Mouse (Mus musculus) myocyte (in vitro differentiated cells): Measurements from ENCODE around the gene Supt3. TPM values are rescaled to one million over a fixed set of nuclear protein-coding genes. Genes with fewer than 3 reads are reported as not detected.

ENCODE experiments used
- H3K27me3 ChIP-seq: one replicate; pipeline ENCODE4 v1.6.1; 2011; ENCODE audit not compliant: control insufficient read depth, insufficient read depth, insufficient read length
- H3K36me3 ChIP-seq: one replicate; pipeline ENCODE4 v1.6.1; 2011; ENCODE audit not compliant: control insufficient read depth, insufficient read depth
- H3K4me2 ChIP-seq: one replicate; pipeline ENCODE4 v1.6.1; 2011; ENCODE audit warnings: low read depth, control low read depth
- H3K4me3 ChIP-seq: one replicate; pipeline ENCODE4 v1.5.1; 2011; ENCODE audit warnings: mild to moderate bottlenecking, control low read depth, moderate library complexity
- H3K79me2 ChIP-seq: one replicate; pipeline ENCODE4 v1.6.1; 2011; ENCODE audit not compliant: control insufficient read depth, insufficient read depth
- H3ac ChIP-seq: one replicate; pipeline ENCODE4 v1.6.1; 2011; ENCODE audit not compliant: control insufficient read depth, insufficient read length
- CEBPB ChIP-seq: IDR thresholded peaks from 2 replicates; pipeline ENCODE4 v1.6.1; 2011; ENCODE audit warnings: mild to moderate bottlenecking, moderate library complexity; ENCODE audit not compliant: poor library complexity, insufficient read depth, severe bottlenecking
- E2F4 ChIP-seq: IDR thresholded peaks from one replicate; pipeline ENCODE4 v1.6.1; 2011; ENCODE audit warnings: mild to moderate bottlenecking, control low read depth, moderate library complexity; ENCODE audit not compliant: insufficient read depth
- MAX ChIP-seq: IDR thresholded peaks from one replicate; pipeline ENCODE4 v1.6.1; 2011; ENCODE audit warnings: low read depth, mild to moderate bottlenecking, control low read depth
- MYOD1 ChIP-seq, 3 experiments: IDR thresholded peaks; one replicate each; pipeline ENCODE4 v1.6.1; 2011; ENCODE audit warnings: control low read depth in 2 of 3, low read depth in 2 of 3, mild to moderate bottlenecking in 2 of 3, moderate library complexity in 1 of 3; ENCODE audit not compliant: insufficient read length in 2 of 3, control insufficient read depth in 1 of 3
- MYOG ChIP-seq, 3 experiments: IDR thresholded peaks; one replicate each; pipeline ENCODE4 v1.6.1; 2011; ENCODE audit warnings: control low read depth in 2 of 3, low read depth in 2 of 3, mild to moderate bottlenecking in 2 of 3; ENCODE audit not compliant: insufficient read length in 2 of 3, control insufficient read depth in 1 of 3, insufficient read depth in 1 of 3
- POLR2A ChIP-seq: IDR thresholded peaks from one replicate; pipeline ENCODE4 v1.6.1; 2011; ENCODE audit warnings: low read depth, mild to moderate bottlenecking, control low read depth, moderate library complexity; ENCODE audit not compliant: insufficient read length
- POLR2AphosphoS2 ChIP-seq: IDR thresholded peaks from one replicate; pipeline ENCODE4 v1.6.1; 2011; ENCODE audit warnings: low read depth, control low read depth; ENCODE audit not compliant: insufficient read length
- REST ChIP-seq: IDR thresholded peaks from one replicate; pipeline ENCODE4 v1.6.1; 2011; ENCODE audit warnings: mild to moderate bottlenecking, control low read depth, moderate library complexity; ENCODE audit not compliant: insufficient read depth, insufficient read length
- SRF ChIP-seq: IDR thresholded peaks from one replicate; pipeline ENCODE4 v1.6.1; 2011; ENCODE audit warnings: low read depth; ENCODE audit not compliant: control insufficient read depth, insufficient read length
- TCF12 ChIP-seq: IDR thresholded peaks from one replicate; pipeline ENCODE4 v1.6.1; 2011; ENCODE audit warnings: mild to moderate bottlenecking, control low read depth; ENCODE audit not compliant: poor library complexity, insufficient read depth, severe bottlenecking
- TCF3 ChIP-seq: IDR thresholded peaks from one replicate; pipeline ENCODE4 v1.6.1; 2011; ENCODE audit warnings: low read depth, control low read depth; ENCODE audit not compliant: insufficient read length
- USF1 ChIP-seq: IDR thresholded peaks from one replicate; pipeline ENCODE4 v1.6.1; 2011; ENCODE audit warnings: low read depth, mild to moderate bottlenecking, control low read depth, moderate library complexity
- polyA plus RNA-seq: library from polyadenylated mRNA; unstranded; fragments of >200 nt; fragmentation: generic; extraction: Trizol; gene quantifications from one replicate; pipeline ENCODE4 v1.2.1, GENCODE M21; 2012; ENCODE audit warnings: missing spikeins

The Supt3 gene
- polyA plus RNA-seq = 30.9 TPM

GRCm38 (mm10) chr17:44776738-44777270, at the start of gene Supt3:
TSS of gene Supt3 (plus strand) at chr17:44777152.
- H3K4me2 ChIP-seq = peak within 1 kb of the TSS; percentile 93
- no peaks in the 10 kb centered on the region for H3K27me3 ChIP-seq
- TF ChIP-seq TCF12 (no peak), MAX (peak; percentile 18), TCF3 (no peak), POLR2AphosphoS2 (peak; percentile 75), CEBPB (no peak), POLR2A (peak; percentile 71), E2F4 (peak; percentile 69), REST (no peak), SRF (no peak), MYOG (IDR thresholded peaks at IDR 0.05; ENCODE audit: control insufficient read depth in 1 of 3, insufficient read depth in 1 of 3, insufficient read length in 2 of 3, low read depth in 2 of 3) (no peak), USF1 (peak; percentile 61), MYOD1 (IDR thresholded peaks at IDR 0.05; ENCODE audit: control insufficient read depth in 1 of 3, insufficient read length in 2 of 3, low read depth in 2 of 3) (no peak)
- no peaks in the 10 kb centered on the region for H3K36me3 ChIP-seq
- H3K79me2 ChIP-seq = no peaks in the 10 kb centered on the region
- H3K4me3 ChIP-seq = peak within 1 kb of the TSS; percentile 49
- H3ac ChIP-seq = peak within 1 kb of the TSS; percentile 63

DNA sequence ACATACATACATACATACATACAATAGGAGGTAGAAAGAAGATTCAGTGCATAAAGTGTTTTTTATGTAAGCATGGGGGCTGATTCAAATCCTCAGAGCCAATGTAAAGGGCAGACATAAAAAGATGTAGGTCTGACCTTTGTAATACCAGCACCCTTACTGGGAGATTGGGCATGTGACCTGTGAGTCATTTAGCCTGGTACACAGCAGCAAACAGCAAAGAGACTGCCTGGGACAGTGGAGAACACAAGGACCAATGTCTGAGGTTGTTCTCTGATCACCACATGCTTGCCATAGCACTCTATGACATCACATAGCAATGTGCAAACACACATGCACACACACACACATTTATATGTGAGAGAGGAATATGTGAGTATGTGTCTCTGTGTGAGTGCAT, 49.3 kb upstream of the Supt3 start:
- H3K27me3 ChIP-seq = no peaks in the 10 kb centered on the region

DNA sequence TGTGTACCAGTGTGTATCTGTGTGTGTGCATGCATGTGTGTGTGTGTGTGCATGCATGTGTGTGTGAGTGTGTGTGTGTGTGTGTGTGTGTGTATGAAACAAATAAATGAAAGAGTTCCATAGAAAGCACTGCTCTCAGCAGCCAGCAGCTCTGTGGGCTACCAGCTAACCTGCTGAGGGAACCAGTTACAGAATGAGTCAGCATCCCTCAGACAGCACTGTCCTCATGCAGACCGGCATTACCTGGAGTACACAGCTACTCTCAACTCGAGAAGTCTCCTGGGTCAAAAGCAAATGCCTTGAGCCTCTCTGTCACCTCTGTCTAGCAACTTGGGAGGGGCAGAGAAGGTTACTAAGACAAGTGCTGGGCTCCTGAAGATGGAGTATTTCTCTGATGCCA, 48.5 kb upstream of the Supt3 start:
- H3ac ChIP-seq = no peak overlapping the region
- H3K4me2 ChIP-seq = no peak overlapping the region
- TF ChIP-seq POLR2A (no peak), POLR2AphosphoS2 (no peak)
- H3K4me3 ChIP-seq = no peak overlapping the region
- peaks cover 18% of the 10 kb centered on the region for H3K36me3 ChIP-seq
- H3K27me3 ChIP-seq = no peaks in the 10 kb centered on the region
- peaks cover 82% of the 10 kb centered on the region for H3K79me2 ChIP-seq

More for the DNA sequence above, 49.3 kb upstream of the Supt3 start:
- H3K4me3 ChIP-seq = no peak overlapping the region
- no peak for TF ChIP-seq POLR2AphosphoS2
- no peak for TF ChIP-seq MYOG (IDR thresholded peaks at IDR 0.05; ENCODE audit: control insufficient read depth in 1 of 3, insufficient read depth in 1 of 3, insufficient read length in 2 of 3, low read depth in 2 of 3)
- peak; percentile 89 for TF ChIP-seq USF1
- H3ac ChIP-seq = no peak overlapping the region
- H3K79me2 ChIP-seq = peaks cover 81% of the 10 kb centered on the region
- H3K36me3 ChIP-seq = peaks cover 23% of the 10 kb centered on the region
- H3K4me2 ChIP-seq = no peak overlapping the region

GRCm38 (mm10) chr17:44733544-44734310, 43.2 kb upstream of the Supt3 start:
- peaks cover 83% of the 10 kb centered on the region for H3K79me2 ChIP-seq
- no peaks in the 10 kb centered on the region for H3K27me3 ChIP-seq
- TF ChIP-seq SRF = no peak
- no peak for TF ChIP-seq CEBPB
- TF ChIP-seq TCF3 = no peak
- no peak for TF ChIP-seq MYOG (IDR thresholded peaks at IDR 0.05; ENCODE audit: control insufficient read depth in 1 of 3, insufficient read depth in 1 of 3, insufficient read length in 2 of 3, low read depth in 2 of 3)
- TF ChIP-seq REST = no peak
- TF ChIP-seq MAX = no peak
- no peak for TF ChIP-seq MYOD1 (IDR thresholded peaks at IDR 0.05; ENCODE audit: control insufficient read depth in 1 of 3, insufficient read length in 2 of 3, low read depth in 2 of 3)
- H3K4me2 ChIP-seq = peak overlapping the region; percentile 84
- H3K36me3 ChIP-seq = no peaks in the 10 kb centered on the region
- peak overlapping the region; percentile 98 for H3K4me3 ChIP-seq
- H3ac ChIP-seq = peak overlapping the region; percentile 88

DNA sequence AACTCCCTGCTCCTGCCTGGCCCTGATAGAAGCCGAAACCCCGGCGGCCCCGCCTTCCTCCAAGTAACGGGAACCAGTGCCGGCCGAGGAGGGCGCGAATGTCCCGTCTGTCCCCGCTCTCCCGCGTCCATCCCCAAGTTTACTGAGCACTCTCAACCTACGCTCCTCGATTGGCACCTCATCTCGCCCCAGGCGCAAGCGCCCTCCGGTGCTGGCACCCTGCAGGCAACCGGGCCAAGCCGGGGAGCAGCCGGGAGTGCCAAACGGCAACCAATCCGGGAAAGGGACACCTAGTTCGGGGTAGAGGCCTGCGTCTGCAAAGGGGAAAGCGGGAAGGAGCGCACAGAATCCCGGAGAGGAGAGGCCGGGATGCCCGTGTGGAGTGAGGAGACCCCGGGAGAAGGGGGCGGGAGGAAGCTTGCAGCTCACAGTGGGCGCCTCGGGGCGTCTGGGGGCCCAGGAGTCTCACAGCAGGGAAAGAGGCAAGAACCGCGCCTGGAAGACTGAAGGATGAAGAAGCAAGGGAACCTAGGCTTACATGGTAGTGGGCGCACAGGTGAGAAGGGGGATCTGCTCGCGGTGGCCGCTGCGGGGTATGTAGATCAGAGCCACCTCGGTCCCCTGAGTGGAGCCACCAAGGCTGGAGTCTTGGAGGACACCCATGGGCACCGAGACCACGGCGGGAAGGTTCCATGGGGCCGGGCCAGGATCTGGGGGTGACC, 42.3 kb upstream of the Supt3 start:
- TF ChIP-seq POLR2A (peak; percentile 67), MYOD1 (IDR thresholded peaks at IDR 0.05; ENCODE audit: control insufficient read depth in 1 of 3, insufficient read length in 2 of 3, low read depth in 2 of 3) (peak in 1 of 3 experiments; percentile 3), TCF12 (no peak), MYOG (IDR thresholded peaks at IDR 0.05; ENCODE audit: control insufficient read depth in 1 of 3, insufficient read depth in 1 of 3, insufficient read length in 2 of 3, low read depth in 2 of 3) (peak in 1 of 3 experiments; percentile 14), CEBPB (no peak), POLR2AphosphoS2 (peak; percentile 71), MAX (no peak)
- Histone ChIP-seq H3K4me2 (peak overlapping the region; percentile 84), H3K4me3 (peak overlapping the region; percentile 98), H3K36me3 (no peaks in the 10 kb centered on the region), H3K79me2 (peaks cover 81% of the 10 kb centered on the region), H3K27me3 (no peaks in the 10 kb centered on the region), H3ac (peak overlapping the region; percentile 88)
